Mouse (Mus musculus) liver, adult 2 months (tissue): ENCODE results near the gene Slc4a1ap.

ENCODE experiments used
- CTCF ChIP-seq: fragments of 200-500 bp; IDR thresholded peaks from 2 replicates; pipeline ENCODE4 v1.5.1; 2011; ENCODE audit warnings: low read depth, low read length, control low read depth
- POLR2A ChIP-seq: fragments of 200-500 bp; IDR thresholded peaks from 2 replicates; pipeline ENCODE4 v1.6.1; 2011; ENCODE audit warnings: low read length, control low read depth; ENCODE audit not compliant: insufficient read depth; ENCODE audit errors: extremely low read depth

GRCm38 (mm10) chr5:31520556-31520955, 6.2 kb upstream of the Slc4a1ap start:
- TF ChIP-seq CTCF (no peak), POLR2A (no peak)
